In the genomic region with DNA sequence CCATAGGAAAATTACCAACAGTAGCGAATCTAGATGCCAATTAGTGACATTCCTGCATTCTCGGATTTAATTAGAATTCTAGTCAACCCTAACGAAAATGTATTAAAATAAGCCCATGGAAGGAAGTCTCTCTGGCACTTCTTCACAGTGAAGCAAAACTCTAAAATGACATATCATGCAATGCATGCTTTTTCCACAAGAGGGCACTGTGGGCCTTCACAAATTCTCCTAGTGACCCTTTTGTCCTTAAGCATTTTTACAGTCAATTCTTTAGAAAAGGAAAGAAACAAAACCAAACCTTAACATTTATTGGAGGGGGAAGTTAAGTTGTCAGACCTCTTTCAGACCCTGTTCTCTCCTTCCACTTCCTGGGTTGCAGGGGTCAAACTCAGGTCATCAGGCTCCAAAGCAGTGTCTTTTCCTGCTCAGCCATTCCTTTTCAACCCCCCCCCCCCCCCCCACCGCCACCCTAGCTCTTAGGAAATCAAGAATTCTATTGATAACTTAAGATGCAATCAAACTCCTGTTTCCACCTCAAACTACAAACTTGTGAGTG, we compare ENCODE assay signal across 11 mouse cellular contexts. TPM values are rescaled to one million over a fixed set of nuclear protein-coding genes. Genes with fewer than 3 reads are reported as not detected.
DNase-seq lines count a peak whose midpoint lies in the region; ATAC-seq and TF ChIP-seq lines count a peak whose summit lies in the region.
"Not testable (repeated sequence)": the region's sequence is repeated elsewhere in the genome, so short reads cannot be mapped to it uniquely, and the experiment has no call there.
"Had no signal": no experiment of that assay in that cellular context is flagged by ENCODE, and none has a peak within 500 bp of the region (broad histone marks: within the 10 kb centered on the region; RNA-seq: fewer than 3 reads in every experiment).

No protein-coding gene starts in this region.

- in situ Hi-C loops in CH12.LX (cut with MboI; ENCODE audit: low pct_ligation_motif_present, low pct_unique_long_range_greater_than_20kb, low sequenced_read_pairs): not testable (repeated sequence)

- H3K27ac ChIP-seq in CH12.LX (ENCODE audit: insufficient read depth, low read depth); forebrain, embryonic 15.5 days (replicated peaks); hindbrain, embryonic 11.5 days (ENCODE audit: low read depth, low read length); liver, adult 2 months (replicated peaks; ENCODE audit: insufficient read depth, low read depth, low read length); midbrain, embryonic 11.5 days (ENCODE audit: low read depth, low read length): not testable (repeated sequence)

- peak; percentile 9 to 44; a peak in 2 of 4 replicates for TF ChIP-seq CTCF in CH12.LX (conservative IDR thresholded peaks at IDR 0.05 in 1 of 2, IDR thresholded peaks at IDR 0.05 in 1 of 2; ENCODE audit: low read depth in 2 of 2, low read length in 2 of 2)
- TF ChIP-seq CTCF in liver, adult 2 months (IDR thresholded peaks at IDR 0.05; ENCODE audit: low read depth, low read length): 0 out of 2 replicates have a peak, but pooled peaks have one; percentile 34

- dilution Hi-C loops in CH12.LX (cut with MboI; ENCODE audit: extremely low pct_ligation_motif_present, extremely low pct_unique_long_range_greater_than_20kb, low sequenced_read_pairs): not testable (repeated sequence)

- H3K27me3 ChIP-seq in CH12.LX (replicated peaks); forebrain, embryonic 15.5 days; hindbrain, embryonic 11.5 days (ENCODE audit: control insufficient read depth, insufficient read depth, low read length); liver, adult 2 months (ENCODE audit: control insufficient read depth, insufficient read depth, low read length); midbrain, embryonic 11.5 days (ENCODE audit: control insufficient read depth, insufficient read depth, low read length): not testable (repeated sequence)

- not testable (repeated sequence) for TF ChIP-seq EP300 in CH12.LX (IDR thresholded peaks at IDR 0.05; ENCODE audit: low read length)

- H3K79me2 ChIP-seq in CH12.LX (replicated peaks; ENCODE audit: control insufficient read depth, extremely low read depth, insufficient read depth, poor library complexity, severe bottlenecking); liver, adult 2 months (ENCODE audit: control insufficient read depth, insufficient read depth, low read length): not testable (repeated sequence)

- not testable (repeated sequence) for H3K4me2 ChIP-seq in CH12.LX (ENCODE audit: insufficient read depth, low read depth, poor library complexity, severe bottlenecking); forebrain, embryonic 15.5 days (replicated peaks); hindbrain, embryonic 11.5 days (replicated peaks; ENCODE audit: low read depth, low read length); midbrain, embryonic 11.5 days

- TF ChIP-seq RAD21 in CH12.LX (IDR thresholded peaks at IDR 0.05; ENCODE audit: low read depth, low read length): peak; percentile 37

- H3K4me1 ChIP-seq in CH12.LX (ENCODE audit: control insufficient read depth in 1 of 2, insufficient read depth in 2 of 2); forebrain, embryonic 15.5 days; hindbrain, embryonic 11.5 days (replicated peaks; ENCODE audit: control insufficient read depth, insufficient read depth, low read length); liver, adult 2 months (ENCODE audit: control insufficient read depth, insufficient read depth, low read length); midbrain, embryonic 11.5 days (ENCODE audit: control insufficient read depth, insufficient read depth, low read length): not testable (repeated sequence)

- H3K9me3 ChIP-seq in CH12.LX (replicated peaks; ENCODE audit: low read length); forebrain, embryonic 15.5 days; hindbrain, embryonic 11.5 days (ENCODE audit: control insufficient read depth, low read length); midbrain, embryonic 11.5 days (ENCODE audit: control insufficient read depth, low read length): not testable (repeated sequence)

- peak; percentile 92 for ATAC-seq in common myeloid progenitor, adult 5-6 weeks (replicated peaks; ENCODE audit: low read depth, poor library complexity, severe bottlenecking)
- ATAC-seq in forebrain, embryonic 15.5 days (replicated peaks): peak; percentile 35; the same call in 1 of the 2 replicates
- ATAC-seq in hindbrain, embryonic 11.5 days (ENCODE audit: low FRiP score): peak; percentile 47; the same call in 1 of the 2 replicates
- ATAC-seq in midbrain, embryonic 11.5 days (ENCODE audit: low FRiP score): peak; percentile 35; the same call in 1 of the 2 replicates

- TF ChIP-seq POLR2A in CH12.LX (IDR thresholded peaks at IDR 0.05; ENCODE audit: low read depth, low read length); liver, adult 2 months (IDR thresholded peaks at IDR 0.05; ENCODE audit: extremely low read depth, insufficient read depth, low read length): not testable (repeated sequence)

- not testable (repeated sequence) for H3K4me3 ChIP-seq in CH12.LX (replicated peaks in 1 of 3; ENCODE audit: low read depth in 2 of 3, low read length in 2 of 3, poor library complexity in 1 of 3); forebrain, embryonic 15.5 days; hindbrain, embryonic 11.5 days (ENCODE audit: low read depth, low read length); liver, adult 2 months (ENCODE audit: insufficient read depth, low read depth, low read length); midbrain, embryonic 11.5 days (ENCODE audit: low read depth, low read length)

- DNase-seq in CH12.LX (ENCODE audit: extremely low read depth): peak; percentile 1
- peak; percentile 17 for DNase-seq in hindbrain, embryonic 11.5 days (ENCODE audit: low spot score)
- peak; percentile 36 for DNase-seq in kidney, adult 9 months
- DNase-seq in liver, adult 2 months (ENCODE audit: extremely low read depth, low read depth, low spot score): peak; percentile 1
- peak; percentile 86 for DNase-seq in midbrain, embryonic 11.5 days (ENCODE audit: low spot score, missing footprints)
- peak; percentile 27 for DNase-seq in retina, postnatal 1 day

- H3K36me3 ChIP-seq in CH12.LX (replicated peaks in 1 of 2; ENCODE audit: control insufficient read depth in 1 of 2, insufficient read depth in 1 of 2, low read length in 1 of 2); forebrain, embryonic 15.5 days; hindbrain, embryonic 11.5 days (ENCODE audit: control insufficient read depth, insufficient read depth, low read length); liver, adult 2 months (ENCODE audit: control insufficient read depth, insufficient read depth, low read length); midbrain, embryonic 11.5 days (ENCODE audit: control insufficient read depth, insufficient read depth, low read length): not testable (repeated sequence)

- not testable (repeated sequence) for H3K9ac ChIP-seq in CH12.LX (ENCODE audit: insufficient read depth, low read depth); forebrain, embryonic 15.5 days (replicated peaks); hindbrain, embryonic 11.5 days (ENCODE audit: low read depth, low read length); liver, adult 2 months (ENCODE audit: low read depth, low read length); midbrain, embryonic 11.5 days (ENCODE audit: low read length)

- 2% methylated on average over 3 of the region's 4 CpGs for WGBS in forebrain, embryonic 15.5 days
- WGBS in hindbrain, embryonic 11.5 days: 5% methylated on average over 3 of the region's 4 CpGs
- 2% methylated on average over 3 of the region's 4 CpGs for WGBS in liver, adult 2 months
- 2% methylated on average over 3 of the region's 4 CpGs for WGBS in midbrain, embryonic 11.5 days

TF ChIP-seq in CH12.LX, 34 proteins besides CTCF, POLR2A, EP300 and RAD21:
- TF ChIP-seq SMC3 (IDR thresholded peaks at IDR 0.05; ENCODE audit: low read depth, low read length): peak; percentile 14; the same call in 1 of the 2 replicates

RNA-seq across cellular contexts. Expression of gene Catspere2, which starts 42.7 kb away (rescaled TPM):
- total RNA-seq in CH12.LX (2012; rRNA removed) (not detected in 2 replicates), CH12.LX (2014; rRNA removed) (not detected in 2 replicates)
- polyA plus RNA-seq in CH12.LX (2012; ENCODE audit: insufficient read length, low read depth): not detected in 2 replicates
- not detected in 2 replicates for total RNA-seq in common myeloid progenitor, adult 5-6 weeks (2017)
- 0.15 TPM in 2 replicates for polyA plus RNA-seq in forebrain, embryonic 15.5 days (2015; fragmentation: Nextera tagmentation; extraction: Ambion mirVana)
- polyA plus RNA-seq in hindbrain, embryonic 11.5 days (2014; fragmentation: Nextera tagmentation; extraction: Ambion mirVana): 0.15 and 0.32 TPM in 2 replicates
- 0.09 and 0.20 TPM in 2 replicates for total RNA-seq in liver, adult 2 months (2014; rRNA removed)
- 0.02 and 0.46 TPM in 2 replicates for polyA plus RNA-seq in liver, adult 2 months (2012; rRNA removed)
- 0.08 and 0.10 TPM in 2 replicates for polyA plus RNA-seq in midbrain, embryonic 11.5 days (2014; fragmentation: Nextera tagmentation; extraction: Ambion mirVana)
- total RNA-seq: gastrocnemius, postnatal 25 days had no signal
- polyA plus RNA-seq: forebrain, embryonic 10.5 days; liver, embryonic 13.5 days had no signal

Comparison
In these comparisons a context has a peak if more than half of its experiments do, and no peak if none do; other contexts are left out.
1. DNase-seq: peak in every context shown above with its lines; median percentile 86 in midbrain, embryonic 11.5 days; 36 in kidney, adult 9 months; 27 in retina, postnatal 1 day; 17 in hindbrain, embryonic 11.5 days; 1 in CH12.LX; 1 in liver, adult 2 months.
2. ATAC-seq: peak in every context shown above with its lines; median percentile 92 in common myeloid progenitor, adult 5-6 weeks; 47 in hindbrain, embryonic 11.5 days; 35 in forebrain, embryonic 15.5 days; 35 in midbrain, embryonic 11.5 days.